Mouse (Mus musculus): ENCODE data around the gene Mpv17l2.

DNA sequence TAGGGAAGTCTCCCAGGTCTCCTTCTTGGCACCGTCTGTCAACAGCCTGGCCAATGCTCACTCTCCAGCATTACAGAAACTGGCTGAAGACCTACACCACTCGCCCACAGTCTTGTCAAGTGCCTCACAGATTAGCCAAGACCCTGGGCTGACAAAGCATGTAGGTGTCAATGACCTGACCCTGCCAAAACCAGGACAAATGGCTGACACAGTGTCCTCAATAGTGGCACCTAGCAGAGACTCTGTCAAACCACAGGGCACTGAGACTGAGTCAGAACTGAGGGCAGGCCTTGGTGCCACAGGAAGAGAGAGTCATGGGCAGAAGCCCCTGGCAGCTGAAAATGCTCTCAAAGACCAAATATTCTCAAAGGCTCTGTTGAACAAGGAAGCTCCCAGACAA lies 45.7 kb downstream of the Mpv17l2 start:
- no peak for TF ChIP-seq POLR2A (IDR thresholded peaks at IDR 0.05; ENCODE audit: insufficient read length, low read depth)
- no peak for TF ChIP-seq USF1 (IDR thresholded peaks at IDR 0.05; ENCODE audit: low read depth)
- TF ChIP-seq CEBPB (IDR thresholded peaks at IDR 0.05; ENCODE audit: insufficient read depth, poor library complexity, severe bottlenecking) = no peak
- TF ChIP-seq POLR2AphosphoS2 (IDR thresholded peaks at IDR 0.05; ENCODE audit: insufficient read length, low read depth) = no peak

Measured in myocyte (in vitro differentiated cells).